Mouse (Mus musculus): ENCODE data around the gene Rerg.

The Rerg gene

DNA sequence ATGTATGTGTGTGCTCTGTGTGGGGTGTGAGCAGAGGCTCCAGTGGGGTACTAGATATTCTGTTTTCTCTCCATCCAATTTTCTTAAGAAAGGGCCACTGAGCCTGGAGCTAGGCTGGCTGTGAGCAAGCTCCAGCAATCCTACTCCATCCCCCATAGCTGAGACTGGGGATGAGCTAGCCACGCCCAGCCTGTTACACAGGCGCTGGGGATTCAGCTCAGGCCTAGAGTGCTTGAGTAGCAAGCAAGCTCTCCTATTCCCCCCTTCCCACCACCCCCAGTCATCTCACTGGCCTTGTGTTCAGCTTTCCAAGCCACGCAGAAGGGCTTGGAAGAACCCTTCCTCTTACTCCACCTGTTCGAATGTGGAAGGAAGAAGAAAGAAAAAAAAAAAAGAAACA lies 7.2 kb downstream of the Rerg start:
- DNase-seq (ENCODE audit: low read depth, low spot score), result no peak

DNA sequence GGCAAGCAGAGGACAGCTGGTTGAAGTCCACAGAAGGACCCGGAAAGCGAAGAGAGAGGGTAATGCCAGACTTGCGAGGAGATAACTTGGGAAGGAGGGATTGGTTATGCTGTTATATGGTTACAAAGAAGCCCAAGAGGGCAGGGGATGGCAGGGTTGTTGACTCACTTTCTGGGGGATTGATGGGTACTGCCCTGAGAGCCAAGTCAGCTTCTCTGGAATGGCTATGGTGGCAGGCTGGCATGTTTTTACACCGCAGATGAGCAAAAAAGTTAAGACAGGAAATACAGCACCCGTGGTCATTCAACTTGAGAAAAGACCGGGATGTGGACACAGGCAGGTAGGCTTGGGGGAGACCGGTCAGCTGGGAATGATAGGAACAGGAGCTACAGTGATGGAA lies 7.8 kb downstream of the Rerg start:
- no peak for DNase-seq (ENCODE audit: low read depth, low spot score)

DNA sequence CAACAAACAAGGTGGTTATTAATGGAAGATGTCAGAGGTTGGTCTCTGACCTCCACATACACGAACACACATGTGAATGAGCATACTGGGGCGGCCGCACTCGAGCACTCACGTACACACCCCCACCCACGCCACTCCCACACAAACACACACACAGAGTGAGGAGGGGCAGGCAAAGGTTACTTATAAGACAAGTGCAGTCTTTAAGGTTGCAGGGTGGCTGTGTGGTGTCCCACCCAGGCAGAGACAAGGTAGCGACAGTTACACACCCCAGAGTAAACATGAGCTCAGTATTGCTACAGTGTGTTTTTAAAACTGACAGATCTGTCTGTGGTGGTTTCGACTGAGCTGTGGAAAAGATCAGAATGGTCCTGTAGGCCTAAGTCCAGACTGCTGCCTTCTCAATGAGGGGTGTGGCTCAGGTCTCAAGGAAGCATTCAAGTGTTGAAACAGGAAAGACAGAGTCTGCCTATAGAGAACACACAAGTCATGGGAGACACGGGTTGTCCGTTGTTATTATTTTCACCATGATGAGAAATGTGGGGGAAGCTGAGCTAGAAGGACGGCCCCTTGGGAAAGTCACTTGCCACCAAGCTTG lies 8.7 kb downstream of the Rerg start:
- no peak for DNase-seq (ENCODE audit: low read depth, low spot score)

DNA sequence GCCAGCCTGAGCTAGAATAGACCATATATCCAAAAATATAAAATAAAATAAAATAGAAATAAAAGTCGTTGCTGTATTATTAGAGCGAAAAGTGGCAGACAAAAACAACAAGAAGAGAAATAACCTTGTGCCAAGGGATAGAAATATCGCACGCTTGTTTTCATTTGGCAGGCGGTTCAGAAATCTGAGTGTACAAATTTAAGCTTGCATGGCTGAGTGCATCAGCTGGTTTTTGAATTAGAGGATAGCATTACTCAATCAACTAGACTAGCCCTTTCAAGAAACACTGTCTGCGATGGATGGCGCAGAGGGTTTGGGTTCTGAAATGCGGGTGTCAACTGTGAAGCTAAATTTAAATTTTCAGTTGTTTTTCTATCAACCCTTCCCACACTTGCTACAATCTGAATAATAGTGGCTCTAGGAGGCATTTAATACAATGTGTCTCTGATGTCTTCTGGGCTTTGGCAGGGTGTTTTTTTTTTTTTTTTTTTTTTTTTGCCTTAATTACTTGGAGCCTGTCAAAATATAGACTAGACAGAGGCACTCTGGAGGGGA lies 10.8 kb downstream of the Rerg start:
- no peak for DNase-seq (ENCODE audit: low read depth, low spot score)

DNA sequence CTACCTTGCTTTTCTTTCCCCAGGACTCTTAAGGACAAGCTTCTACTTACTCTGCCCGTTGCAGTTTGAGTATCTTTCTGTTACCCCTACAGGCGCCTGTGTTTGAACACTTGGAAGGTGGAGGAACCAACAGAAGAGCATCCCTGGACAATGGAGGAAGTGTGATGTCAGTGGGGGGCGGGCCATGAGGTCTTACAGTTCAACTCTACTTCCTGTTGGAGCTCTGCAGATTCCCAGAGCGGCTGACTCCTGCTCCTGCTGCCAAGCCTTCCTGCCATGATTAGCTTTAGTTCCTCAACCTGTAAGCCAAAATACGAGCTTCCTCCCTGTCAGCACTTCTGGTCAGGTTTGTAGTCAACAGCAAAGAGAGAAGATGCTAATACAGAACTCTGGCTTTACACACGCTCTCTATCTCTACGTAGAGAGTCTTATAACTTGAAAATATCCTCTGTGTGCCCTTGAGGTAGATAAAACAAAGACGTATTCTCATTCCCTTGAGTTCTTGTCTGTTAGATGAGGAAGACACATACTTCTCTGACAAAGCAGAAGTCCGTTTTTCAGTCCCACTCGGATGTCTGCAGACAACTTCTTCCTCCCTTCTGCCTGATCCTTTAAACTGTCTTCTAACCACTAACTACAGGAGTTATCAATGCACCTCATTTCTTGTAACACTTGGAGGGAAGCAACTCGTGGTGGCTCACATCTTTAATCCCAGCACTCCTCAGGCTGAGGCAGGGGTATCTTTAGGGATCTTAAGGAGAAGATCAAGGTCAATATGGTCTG lies 13.7 kb downstream of the Rerg start:
- DNase-seq (ENCODE audit: low read depth, low spot score), result no peak

DNA sequence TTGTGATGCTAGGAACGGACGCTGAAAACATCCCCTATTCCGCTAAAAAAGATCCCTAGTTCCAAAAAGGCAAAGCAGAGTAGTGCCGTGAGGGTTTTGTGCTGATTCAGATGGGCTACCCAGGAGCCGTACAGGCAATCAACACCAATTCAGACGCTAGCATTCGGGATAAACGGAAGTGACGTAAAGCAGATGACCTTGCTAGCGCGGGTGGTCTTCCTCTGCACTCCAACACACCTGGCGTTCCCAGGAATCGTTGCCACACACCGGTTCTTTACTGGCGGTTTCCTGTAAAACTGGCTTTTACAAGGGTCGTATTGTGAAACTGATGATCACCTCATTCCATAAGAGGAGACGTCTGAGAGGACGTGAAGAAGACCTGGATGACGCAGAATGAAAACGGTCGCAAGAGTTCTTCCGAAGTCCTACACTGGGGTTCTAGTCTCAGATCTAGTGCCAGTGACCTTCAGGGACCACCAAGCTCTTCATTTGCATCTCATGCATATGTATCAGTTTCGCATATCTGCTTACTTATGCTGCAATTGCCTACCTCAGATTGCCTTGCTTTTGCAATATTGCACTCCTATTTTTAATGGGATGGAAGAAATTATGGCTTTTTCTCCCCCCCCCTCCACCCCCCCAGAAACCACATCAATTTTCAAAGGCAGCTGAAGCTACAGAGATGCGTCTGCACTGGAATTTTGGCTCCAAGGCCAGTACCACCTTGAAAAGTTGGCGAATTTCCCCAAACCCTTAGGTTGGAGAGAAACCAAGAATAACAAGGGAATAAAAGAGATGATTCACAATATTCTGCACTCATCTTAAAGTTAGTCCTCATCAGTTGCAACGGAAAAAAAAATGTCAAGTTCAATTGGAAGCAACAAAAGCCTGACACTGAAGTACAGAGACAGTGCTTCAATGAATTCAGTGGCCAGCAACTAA lies 14.8 kb downstream of the Rerg start:
- DNase-seq (ENCODE audit: low read depth, low spot score), result no peak

DNA sequence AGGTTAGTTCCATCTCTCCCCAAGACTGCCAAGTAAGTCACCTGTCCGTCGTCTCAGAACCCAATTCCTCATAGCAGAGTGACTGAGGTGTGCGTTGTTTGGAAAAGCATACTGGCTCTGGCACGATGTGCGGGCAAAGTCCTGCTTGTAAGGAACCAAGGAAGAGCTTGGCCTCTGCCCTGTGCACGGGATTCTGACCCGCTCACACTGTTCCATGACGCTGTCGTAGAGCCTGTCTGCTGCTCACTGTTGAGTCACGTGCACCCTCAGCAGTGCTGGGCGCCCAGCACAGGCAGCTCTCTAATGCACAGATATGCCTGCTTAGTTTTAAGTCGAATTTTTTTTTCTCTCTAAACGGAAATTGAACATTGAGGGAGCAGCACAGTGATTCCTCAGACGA lies 17.3 kb downstream of the Rerg start:
- no peak for DNase-seq (ENCODE audit: low read depth, low spot score)

DNA sequence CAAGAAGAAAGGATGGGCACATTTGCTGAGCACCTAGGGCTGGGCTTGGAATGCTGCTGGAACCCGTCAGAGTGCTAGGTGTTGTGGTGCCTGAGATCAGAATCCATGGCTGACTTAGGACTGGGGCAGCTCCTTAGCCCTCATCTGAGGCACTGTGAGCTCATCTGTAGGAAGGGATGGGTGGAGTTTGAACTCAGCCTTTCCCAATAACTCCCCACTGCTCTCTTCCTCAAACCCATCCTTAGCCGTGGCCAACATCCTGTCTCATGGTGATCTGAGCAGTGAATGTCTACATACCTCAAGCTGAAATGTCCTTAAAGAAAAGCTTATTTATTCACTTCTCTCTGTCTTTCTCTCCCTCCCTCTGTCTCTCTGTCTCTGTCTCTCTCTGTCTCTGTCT lies 19.3 kb downstream of the Rerg start:
- DNase-seq (ENCODE audit: low read depth, low spot score), result no peak

DNA sequence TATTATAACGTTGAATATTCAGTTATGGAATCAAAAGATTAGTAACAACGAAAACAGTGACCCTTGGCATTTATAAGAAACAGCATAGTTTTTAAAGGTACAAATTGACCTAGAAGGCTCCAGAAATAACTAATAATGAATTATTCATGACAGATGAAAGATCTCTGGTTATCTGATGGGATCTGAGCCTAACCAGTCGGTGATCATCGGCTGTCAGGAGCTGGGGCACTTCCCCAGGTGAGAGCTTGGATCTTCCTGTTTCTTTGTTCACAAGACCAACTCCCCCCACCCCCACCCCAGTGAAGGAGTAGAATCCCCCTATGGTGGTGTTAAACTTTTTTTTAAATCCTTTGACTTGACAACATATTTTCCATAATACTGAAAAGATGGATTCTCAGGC lies 20.5 kb downstream of the Rerg start:
- DNase-seq (ENCODE audit: low read depth, low spot score), result no peak

DNA sequence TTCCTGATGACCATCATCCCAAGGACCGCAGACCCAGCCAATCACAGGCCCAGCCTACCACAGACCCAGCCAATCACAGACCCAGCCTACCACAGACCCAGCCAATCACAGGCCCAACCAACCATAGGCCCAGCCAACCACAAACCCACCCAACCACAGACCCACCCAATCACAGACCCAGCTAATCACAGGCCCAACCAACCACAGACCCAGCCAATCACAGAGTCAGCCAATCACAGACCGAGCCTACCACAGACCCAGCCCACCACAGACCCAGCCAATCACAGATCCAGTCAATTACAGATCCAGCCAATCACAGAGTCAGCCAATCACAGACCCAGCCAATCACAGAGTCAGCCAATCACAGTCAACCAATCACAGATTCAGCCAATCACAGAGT lies 23.4 kb downstream of the Rerg start:
- no peak for DNase-seq (ENCODE audit: low read depth, low spot score)

DNA sequence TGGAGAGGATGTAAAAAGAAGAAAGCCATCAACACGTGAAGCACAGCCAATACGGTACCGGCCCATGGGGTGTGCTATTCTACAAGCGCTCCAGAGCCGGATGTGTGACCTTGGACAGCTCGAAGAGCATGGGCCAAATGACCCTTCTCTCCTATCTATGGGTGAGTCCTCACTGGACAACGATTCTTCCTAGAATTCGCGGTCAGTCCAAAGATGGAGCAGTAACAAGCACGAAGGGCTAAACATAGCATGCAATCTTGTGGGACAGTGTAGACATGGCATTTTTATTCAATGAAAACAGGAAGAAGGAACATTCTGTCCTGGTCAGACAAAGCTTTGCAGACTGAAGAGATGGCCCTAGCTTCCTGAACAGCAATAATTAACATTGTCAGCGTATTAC lies 24.7 kb downstream of the Rerg start:
- no peak for DNase-seq (ENCODE audit: low read depth, low spot score)

DNA sequence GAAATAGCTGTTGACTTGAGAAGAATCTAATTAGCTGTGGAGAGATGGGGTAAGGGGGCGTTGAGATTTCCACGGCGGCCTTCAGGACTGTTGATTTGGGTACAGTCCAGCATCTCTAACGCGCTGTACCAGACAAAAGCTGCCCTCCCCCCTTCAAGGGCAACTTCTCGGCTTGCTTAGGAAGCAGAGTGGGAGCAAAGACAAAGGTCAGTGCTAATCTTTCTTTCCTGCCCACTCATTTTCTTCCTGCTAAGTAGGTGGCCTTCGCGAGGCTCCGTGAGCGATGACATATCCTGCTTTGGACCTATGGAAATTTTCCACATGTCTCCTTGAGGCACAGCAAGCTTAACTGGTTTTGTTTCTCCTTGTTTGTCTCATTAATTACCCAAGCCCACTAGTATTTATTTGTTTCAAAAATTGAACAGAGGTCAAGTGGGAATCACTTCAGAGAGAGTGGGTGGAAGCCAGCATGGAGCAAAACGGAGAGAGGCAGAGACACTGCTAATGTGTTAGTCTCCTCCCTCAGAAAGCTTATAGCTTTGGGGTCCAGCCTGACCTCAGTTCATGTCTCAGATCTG lies 25.2 kb downstream of the Rerg start:
- no peak for DNase-seq (ENCODE audit: low read depth, low spot score)

DNA sequence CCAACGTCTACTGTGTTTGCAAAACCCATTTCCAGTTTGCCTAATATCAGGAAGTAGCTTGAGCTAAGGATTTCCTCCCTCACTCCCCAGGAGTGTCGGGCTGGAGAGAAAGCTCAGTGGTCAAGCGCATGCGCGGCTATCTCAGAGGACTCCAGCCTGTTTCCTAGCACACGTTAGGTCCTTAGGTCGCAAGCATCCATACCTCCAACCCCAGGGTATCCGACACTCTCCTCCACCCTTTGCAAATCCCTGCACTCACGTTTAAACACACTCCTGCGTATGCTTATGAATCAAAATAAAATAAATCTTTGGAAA lies 25.8 kb downstream of the Rerg start:
- no peak for DNase-seq (ENCODE audit: low read depth, low spot score)

DNA sequence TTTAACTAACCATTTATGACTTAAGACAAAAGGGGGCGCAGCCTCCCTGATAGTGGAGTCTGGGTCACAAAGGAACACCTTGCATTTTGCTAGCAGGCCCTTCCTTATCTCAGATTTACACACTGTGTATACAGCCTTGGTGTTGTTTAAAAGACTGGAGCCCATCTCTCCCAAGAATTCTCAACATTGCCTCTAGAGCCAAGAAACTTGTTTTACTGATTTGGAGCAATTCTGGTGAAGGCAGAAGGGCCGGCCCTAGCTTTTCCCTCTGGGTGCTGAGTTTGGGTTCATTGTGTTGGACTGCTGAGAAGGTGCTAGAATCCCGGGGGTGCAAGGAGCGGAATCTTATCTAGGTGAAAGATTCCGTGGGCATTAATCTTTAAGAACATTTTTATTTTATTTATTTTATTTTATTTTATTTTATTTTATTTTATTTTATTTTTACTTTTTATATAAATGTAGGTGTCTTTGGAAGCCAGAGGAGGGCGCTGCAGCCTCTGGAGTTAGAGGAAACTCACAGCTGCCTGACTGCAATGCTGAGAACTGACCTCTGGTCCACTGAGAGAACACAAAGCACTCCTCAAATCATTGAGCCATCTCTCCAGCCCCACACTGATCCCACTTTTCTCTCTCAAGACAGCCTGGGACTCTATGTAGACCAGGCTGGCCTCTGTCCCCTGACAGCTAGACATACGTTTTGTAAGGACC lies 26.3 kb downstream of the Rerg start:
- no peak for DNase-seq (ENCODE audit: low read depth, low spot score)

DNA sequence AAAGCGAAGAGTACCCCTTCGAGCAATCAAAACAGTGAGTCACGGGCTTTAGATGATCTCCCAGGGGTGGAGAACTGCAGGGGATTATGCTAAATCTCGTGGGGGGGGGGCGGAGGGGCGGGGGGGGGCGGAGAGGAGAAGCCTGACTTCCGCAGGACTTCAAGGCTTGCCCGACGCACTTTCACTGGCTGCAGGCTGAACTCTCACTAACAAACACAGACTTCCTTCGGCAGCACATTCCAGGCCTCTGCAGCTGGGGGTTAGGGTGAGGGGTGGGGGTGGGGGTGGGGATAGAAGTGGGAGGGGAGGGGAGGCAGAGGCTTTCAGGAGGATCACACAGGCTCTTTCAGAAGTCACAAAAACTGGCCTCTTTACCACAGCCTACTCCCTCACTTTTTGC lies 27.5 kb downstream of the Rerg start:
- no peak for DNase-seq (ENCODE audit: low read depth, low spot score)

DNA sequence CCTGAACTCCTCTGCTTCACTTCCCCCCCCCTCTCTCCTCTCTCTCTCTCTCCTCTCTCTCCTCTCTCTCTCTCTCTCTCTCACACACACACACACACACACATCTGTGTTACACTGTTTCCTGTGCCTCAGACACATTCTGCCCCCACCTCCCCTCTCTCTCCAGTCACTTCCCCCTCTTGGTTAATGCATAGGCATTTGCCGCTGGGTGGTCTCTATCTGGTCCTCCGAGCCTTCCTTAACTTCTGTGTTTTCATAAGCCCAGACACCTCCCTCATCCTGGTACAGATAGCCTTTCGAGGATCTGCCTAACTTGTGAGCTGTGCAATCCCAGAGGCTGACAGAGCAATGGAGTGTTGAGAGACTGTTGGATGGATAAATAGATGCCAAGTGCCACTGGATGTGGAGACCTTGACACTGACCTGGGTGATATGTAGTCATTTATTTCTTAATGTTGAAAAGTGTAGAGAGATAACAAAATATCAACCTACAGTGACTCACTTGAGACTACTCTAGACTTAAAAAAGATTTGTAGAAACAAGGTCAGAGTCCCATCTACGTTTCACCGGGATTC lies 29.0 kb downstream of the Rerg start:
- no peak for DNase-seq (ENCODE audit: low read depth, low spot score)

DNA sequence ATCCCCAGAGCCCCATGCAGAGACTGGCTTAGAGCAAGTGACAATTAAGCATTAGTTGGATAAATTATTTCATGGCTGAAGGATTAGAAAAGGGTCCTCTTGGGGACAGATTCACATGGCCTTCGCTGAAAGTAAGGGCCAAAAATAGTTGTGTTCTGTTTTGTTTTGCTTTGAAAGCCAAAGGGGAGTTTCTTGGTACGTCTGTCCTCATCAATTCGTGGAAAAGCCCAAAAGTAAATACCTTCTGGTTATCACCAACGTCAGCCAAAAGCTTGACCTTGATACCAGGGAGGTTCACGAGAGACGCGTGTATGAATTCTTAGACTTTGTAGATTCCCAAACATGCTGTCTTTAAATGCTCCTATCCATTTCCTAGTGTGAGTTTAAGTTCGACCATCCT lies 31.5 kb downstream of the Rerg start:
- DNase-seq (ENCODE audit: low read depth, low spot score), result no peak

DNA sequence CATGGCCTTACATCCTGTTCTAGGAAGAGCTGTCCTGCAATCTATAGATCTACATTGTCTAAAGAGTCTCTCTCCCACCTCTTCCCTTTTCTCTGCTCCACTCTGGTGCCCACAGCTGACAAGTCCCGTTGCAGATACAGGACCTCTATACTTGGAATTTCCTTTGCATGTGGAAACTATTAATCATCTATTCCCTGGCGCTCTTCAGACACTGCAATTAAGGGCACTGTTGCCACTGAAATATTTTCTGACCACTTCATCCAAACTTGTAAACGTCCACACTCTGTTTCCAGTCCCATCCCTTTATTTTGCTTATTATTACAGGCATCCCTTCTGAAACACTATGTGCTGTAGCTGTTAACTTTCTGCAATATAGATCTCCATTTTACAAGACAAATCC lies 31.9 kb downstream of the Rerg start:
- DNase-seq (ENCODE audit: low read depth, low spot score), result no peak

DNA sequence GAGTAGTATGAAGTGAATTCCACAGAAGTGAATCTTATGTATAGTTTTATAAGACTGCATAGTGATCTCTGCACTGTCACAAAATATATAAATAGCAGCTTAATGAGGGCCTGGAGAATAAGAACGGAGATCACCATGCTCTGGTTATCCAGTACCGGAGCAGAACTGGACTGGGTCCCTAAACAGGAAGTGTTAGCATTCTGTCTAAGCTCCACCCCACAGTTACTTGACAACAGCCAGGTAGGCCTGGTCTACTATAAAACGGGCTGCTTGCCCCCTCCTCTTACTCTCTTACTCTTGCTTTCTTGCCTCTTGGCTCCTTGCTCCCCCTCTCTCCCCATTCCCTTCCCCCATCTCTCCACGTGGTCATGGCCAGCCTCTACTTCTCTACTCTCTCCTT lies 33.9 kb downstream of the Rerg start:
- no peak for DNase-seq (ENCODE audit: low read depth, low spot score)

DNA sequence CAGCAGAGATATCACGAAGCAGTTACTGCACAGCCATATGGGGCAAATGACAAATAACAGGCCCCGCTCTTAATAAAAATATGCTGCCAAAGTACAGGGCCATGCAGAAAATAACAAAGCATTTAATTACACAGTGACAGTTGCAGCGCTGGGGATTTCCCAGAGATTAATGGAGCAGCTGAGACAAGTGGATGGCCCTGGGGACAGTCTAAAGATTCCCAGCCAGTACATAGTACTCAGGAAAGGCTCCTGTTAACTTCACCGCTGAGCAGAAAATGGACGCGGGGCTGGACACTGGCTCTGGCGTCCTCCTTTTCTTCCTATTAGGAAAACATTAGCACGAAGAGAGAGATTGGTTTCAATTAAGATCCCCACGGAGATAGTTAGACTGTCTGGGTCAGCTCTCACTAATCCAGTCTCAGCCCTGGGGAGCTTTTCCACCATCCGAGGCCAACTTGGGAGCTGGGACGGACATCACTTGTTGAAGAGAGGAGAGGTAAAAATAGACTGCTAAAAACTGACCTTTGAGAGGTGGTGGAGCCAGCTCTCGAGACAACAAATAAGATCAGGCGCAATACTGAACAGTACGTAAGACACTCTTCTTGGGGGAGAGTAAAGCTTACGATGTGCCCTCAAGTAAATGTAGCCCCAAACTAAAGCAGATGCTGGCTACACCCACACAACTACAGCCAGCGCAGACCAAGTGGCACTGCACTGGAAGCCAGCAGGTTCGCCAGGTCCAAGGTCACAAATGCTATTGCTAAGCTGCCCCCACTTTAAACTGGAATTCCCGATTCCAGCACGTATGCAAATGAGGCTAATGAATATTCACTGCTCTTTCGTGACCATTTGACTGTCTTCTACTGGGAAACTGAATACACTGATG lies 34.5 kb downstream of the Rerg start:
- no peak for DNase-seq (ENCODE audit: low read depth, low spot score)

Data from c-Kit-negative CD71-positive TER-119-positive erythroid progenitor cells, embryonic 14.5 days (primary cell).